Mouse (Mus musculus) retina, embryonic 14.5 days (tissue): ENCODE data around the gene Fasn.

Source experiments
- DNase-seq: peaks from one replicate; pipeline ENCODE4 v3.0.0-alpha.2; 2015; ENCODE audit warnings: low spot score

Gene Fasn

DNA sequence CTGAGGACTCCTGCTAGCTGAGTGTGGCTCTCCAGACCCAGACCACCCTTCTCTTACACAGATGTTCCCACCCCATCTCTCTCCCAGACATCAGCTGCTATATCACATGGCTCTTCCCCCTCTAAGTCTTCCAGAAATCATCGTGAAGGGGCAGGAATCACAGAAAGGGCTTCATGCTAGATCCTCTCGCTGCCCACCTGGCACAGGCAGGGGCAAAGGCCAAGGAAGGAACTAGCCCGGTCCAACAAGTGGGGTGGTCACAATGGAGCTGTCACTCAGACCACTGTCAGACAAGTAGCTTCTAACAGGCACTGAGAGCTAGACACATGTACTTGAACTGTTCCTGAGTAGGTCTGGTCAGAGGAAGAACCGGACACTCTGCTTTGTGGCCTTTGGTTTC, 4.1 kb upstream of the Fasn start:
- DNase-seq: no peak

DNA sequence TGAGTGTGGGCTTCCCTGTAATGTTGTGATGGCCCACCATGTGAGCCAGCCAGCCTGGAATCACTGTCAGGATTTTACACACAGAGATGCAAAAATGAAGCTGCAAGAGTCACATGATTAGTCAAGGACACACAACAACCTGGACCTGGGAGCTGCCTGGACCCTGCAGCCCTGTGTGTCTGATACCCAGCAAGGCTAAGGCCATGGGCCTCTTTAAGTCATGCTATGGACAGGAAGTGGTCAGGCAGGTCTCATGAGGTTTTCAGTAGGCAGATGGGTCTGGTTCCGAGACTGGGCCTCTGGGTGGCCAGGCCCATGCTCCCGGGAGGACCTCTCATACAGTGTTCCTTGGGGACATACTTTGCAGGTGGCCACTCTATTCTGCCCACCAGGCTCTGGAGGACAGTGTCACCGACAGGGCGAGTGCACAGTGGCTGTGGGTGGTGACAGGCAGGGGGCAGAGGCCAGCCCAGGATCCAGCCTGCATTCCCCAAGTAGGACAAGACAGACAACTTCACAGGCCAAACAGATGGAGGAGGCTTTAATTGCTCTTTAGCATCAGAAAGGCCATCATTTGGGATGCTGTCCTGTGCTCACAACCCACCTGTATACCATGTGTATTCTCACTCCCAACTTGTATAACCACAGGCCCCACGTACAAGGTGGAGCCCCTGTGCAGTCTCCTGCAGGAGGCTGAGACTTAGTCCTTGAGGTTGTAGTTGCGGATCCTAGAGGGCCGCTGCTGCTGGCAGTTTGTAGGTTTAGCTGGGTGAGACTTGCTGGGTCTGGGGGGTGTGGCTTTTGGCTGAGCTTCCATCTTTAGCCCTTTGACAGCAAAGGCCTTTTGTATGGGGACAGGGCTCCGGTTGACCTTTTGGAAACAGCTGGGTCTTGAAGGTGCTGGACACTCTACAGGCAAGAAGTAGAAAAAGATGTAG, 1.9 kb upstream of the Fasn start:
- DNase-seq: no peak

DNA sequence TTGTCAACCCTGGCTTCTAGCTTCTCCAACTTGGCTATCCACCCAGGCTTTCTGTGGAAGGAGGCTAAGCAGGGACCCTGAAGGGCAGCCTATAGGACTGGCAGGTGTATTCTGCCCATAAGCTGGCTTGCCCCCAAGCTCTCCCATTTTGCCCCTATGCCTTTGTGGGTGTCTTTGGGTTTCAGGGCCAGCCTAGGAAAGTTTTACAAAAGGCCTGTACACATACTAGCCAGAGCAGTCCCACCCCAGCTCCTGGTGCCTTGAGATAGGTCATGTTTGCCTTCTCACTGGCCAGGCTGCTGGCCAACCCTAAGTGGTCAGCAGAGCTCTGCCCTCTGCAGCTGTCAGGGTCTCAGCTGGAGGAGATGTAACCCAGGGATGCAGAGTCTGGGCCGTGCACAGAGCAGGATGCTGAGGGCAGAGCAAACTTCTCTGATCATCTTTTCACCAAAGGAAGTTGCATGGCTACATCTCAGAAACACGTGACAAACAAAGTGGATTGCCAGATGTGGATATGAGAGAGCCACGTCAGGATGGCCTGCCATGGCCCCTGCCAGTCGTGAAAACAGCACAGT, 1.0 kb upstream of the Fasn start:
- DNase-seq: no peak

DNA sequence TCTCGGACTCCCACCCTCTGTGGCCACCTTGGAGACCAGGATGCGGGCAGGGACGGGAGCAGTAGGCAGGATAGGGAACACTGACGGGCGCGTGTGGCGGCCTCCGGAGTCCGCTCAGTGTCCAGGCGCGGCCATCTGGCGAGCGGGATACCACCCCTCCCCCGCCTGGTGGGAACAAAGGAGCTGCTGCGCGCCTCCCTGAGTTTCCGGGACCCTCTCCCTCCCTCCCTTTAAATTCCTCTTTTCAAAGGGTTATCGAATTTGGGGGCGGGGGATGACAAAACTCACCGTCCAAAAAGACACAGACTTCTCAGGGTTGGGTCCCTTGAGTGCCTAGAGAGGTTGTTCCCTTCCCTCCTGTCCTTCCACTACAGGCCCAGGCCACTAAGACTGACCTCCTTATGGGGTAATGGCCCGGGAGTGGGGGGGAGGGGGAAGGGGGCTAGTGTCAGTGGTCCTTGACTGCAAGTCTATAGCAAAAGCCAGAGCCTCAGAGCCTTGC, 491 bp upstream of the Fasn start:
- no peak for DNase-seq

DNA sequence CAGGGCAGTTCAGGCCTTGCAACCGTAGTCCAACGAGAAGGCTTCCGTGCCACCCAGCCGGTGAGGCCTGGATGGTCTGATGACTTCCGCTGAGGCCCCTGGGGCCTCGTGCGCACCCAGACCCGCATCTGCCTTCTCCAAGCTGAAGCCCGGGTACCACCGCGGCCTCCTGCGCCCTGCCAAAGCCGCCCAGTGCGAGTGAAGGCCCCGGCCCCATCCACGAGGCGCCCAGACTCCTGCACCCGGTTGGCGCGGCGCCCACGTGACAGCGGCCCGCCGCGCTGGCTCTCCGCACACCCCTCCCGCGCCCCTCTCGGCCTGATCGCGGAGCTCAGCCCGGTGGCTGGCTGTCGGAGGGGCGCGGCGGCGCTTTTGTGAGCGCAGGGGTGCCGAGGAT, 798 bp downstream of the Fasn start:
- no peak for DNase-seq

DNA sequence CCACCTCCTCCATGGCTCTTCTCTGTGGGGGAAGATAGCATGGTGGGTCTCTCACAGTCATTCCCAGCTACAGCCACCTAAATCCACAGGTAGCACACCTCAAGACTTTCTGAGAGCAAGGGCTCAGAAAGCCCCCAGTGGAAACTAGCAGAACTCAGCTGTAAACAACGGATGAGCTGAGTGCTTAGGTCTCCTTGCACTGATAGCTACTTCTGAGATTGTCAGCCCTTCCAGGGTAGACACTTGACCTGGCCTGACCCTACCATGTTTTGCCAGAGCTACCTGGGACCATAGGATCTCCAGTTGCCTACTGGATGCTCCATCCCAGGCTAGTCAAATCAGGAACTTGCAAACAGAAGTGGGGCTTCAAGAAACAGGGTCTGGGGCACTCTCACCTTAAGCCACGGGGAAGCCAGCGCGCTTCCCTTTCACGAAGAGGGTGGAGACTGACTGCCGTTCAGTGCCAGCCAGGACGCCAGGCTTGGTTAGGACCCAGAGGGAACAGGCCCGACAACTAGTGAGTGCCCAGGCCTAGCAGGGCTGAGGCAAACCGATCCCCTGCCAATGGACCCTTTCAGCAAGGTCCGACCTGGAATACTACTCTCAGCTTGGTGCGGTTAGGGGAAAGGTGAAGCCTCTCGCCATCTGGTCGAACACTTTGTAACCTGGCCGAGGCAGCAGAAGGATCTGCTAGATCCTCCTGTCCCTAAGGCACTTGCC, 1.4 kb downstream of the Fasn start:
- DNase-seq: peak; percentile 17

DNA sequence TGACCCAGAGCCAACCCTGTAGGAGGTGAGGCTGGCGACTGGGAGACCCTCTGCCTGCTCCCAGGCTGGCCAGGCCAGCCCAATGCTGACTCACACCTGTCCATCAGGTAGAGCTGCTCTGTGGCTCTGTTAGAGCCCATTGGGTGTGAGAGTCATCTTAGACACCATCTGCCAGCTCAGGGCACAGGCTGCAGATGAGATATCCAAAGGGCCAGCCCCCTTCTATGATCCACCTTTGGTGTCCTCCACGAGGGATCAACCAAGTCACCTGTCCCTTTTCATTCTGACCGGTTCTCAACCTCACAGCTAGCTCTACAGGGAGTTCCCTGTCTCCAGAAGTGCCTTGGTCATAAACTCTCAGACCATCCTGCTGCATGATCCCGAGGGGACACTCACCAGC, 2.0 kb downstream of the Fasn start:
- DNase-seq: no peak

DNA sequence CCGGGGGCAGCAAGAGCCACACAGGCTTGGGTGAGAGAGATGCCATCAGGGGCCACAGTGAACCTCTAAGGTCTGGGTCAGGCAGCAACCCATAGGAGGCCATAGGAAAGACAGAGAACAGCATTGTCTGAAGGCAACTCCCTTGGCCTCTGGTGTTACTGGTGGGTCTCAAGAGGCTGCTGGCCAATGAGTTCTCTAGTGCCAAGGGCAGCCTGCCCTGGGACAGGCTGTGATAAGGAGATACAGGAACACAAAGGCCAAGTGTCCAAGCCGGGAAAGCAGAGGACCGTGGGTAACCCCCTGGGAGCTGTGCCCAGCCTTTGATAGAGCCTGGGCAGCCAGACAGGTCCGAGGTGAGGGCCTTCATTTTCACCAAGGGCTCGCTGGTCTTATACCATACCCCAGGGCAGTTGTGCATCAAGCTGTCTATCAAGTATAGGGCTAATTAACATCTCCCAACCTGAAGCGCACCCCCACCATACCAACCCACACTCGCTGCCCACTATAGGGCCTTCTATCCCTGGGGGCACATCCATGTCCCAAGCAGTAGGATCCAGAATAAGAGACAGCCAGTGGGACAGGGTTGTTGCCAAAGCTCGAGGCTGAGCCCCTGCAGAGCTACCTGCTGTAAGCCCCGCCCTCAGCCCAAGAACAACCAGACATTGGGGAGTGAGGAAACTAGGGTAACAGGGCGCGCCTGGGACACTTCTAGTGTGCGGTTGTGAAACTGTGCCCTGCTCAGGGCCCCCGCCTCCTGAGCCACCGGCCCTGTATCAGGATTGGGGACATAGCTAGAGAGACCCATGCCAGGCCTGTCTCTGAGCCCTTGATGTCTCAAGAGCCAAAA, 3.0 kb downstream of the Fasn start:
- no peak for DNase-seq

DNA sequence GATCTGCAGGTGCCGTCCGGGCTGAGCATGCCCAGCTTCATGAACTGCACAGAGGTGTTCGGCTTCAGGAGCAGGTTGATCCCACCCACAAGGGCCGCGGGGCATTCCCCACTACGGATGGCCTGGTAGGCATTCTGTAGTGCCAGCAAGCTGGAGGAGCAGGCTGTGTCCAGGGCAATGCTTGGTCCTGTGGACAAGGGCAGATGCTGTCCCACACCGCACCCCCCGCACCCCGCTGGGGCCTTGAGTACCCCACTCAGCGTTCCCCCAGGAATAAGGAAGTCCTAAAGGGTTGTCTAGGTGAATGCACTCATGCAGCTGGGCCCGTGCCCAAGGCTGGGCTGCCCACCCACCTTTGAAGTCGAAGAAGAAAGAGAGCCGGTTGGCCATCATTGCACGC, 3.8 kb downstream of the Fasn start:
- DNase-seq: no peak

DNA sequence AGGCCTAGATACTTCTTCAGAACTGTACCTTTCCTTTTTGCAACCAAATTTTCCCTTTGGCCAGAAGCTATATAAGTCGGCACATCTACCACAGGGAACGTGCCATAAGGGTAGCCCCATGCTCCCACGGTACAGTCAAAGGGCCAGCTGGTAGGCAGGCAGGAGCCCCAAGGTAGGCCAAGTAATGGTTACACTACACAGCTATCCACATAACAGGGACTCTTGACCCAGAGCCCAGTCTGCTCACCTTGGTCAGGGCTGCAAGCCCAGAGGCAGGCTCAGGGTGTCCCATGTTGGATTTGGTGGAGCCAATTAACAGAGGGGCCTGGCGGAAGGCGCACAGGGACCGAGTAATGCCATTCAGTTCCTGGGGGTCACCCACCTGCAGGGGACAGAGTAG, 4.8 kb downstream of the Fasn start:
- DNase-seq: no peak

DNA sequence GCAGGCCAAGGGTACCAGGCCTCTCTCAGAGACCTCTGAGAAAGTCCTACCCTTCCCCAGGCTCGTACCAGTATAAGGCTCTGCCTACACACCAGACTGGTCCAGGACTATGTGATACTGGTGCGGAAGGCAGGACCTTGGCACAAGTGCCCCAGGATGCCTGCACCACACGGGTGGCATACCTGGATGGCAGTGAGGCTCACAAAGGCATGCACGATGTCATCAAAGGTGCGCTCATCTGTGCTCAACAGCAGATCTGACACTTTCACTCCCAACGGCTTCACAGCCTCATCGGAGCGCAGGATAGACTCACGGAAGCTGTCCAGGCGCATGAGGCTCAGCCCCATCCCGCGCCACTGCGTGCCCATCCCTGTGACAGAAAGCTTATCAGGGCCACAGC, 6.1 kb downstream of the Fasn start:
- no peak for DNase-seq

DNA sequence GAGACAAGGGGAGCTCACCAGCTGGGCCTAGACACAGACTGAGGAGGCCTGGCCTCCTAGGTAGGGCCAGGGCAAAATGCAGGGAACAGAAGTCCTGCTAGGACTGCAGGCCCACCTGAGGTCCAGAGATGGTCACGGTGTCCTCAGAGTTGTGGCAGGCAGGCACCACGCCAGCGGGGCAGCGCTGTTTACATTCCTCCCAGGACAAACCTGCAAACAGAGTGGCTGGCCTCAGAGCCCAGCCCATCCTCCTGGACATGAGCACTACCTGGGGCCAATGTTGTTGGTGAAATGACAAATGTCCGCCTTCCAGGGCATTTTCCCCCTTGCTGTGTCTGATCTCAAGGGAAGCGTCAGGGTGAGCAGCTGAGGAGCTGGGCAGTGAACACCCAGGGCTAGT, 7.0 kb downstream of the Fasn start:
- no peak for DNase-seq

DNA sequence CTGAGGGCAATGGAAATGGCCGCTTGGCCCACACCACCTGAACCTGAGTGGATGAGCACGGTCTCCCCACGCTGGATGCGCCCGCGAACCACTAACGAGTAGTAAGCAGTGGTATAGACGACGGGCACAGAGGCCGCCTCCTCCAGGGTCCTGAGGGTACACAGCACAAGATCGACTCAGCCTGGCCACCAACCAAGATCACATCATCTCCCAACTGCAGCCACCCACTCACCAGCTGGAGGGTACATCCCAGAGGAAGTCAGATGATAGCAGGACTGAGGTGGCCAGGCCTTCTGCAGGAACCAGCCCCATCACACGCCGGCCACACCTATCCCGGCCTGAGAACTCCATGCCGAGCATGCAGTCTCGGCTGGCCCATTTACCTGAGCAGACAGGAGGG, 12.3 kb downstream of the Fasn start:
- no peak for DNase-seq

DNA sequence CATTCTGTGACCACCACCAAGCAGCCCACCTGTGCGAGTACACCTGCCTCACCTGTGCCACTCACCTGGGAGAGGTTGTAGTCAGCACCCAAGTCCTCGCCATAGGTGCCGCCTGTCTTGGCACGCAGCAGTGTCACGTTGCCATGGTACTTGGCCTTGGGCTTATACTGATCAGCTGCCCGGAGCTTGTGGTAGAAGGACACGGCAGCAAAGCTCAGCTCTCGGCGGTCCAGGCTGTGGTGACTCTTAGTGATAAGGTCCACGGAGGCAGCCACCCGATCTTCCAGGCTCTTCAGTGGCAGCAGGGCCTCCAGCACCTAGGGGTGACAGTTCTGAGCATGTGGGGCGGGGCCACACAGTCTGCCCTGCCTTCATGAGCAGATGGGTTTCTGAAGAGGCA, 16.3 kb downstream of the Fasn start:
- DNase-seq: no peak

DNA sequence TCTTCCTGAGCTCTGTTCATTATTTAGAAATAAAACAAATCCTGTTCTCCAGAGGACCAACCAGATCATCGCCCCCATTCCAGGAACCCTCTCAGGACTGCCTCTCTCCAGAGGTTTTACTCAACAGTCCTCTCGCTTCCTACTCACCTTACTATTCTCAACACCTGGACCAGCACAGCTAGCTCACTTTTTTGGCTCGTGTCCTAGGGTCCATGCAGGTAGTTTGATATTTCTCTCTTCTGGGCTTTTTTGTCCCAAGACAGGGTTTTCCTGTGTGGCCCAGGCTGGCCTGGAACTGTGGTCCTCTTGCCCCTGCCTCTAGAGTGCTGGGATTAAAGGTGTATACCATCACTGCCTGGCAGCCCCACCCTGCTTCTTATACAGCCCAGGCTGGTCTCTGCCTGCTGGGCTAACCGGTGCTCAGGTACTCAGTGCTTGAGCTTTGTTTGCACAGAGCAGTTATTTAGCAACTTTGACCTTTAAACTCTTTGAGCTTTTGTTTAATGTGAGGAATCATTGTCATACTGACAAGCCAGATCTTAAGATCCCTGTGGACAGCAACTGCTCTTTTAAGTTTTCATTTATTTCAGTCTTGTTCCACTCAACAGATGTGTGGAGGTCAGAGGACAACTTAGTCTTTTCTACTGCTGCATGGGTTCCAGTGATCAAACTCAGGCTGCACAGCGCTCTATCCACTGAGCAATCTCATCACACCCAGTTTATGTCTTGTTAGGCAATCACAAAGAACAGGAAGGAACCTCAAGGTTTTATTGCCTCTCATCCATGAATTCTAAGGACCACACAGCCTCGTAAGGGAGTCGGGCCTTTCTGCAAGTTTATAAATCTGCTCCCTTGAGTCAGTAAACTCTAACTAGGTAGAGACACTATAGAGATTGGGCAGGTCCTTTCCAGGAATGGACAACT, 18.7 kb downstream of the Fasn start:
- no peak for DNase-seq

DNA sequence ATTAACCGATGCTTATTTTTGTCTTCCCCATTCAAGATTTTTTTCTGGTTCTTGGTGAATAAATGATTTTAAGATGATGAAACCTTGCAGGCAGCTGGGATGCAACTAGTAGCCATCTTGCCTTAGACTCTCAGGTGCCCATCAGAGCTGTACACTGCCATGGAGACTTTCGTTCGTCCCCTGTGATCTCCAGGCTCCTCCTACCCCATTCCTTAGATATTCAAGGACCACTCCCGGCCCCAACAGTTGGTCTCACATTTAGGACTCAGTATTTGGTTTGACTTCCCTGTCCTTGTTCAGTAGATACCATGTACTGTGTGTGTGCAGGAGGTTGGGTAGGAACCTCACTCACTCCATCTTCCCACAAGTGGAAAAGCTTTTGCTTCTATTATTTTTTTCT, 19.6 kb downstream of the Fasn start:
- no peak for DNase-seq

DNA sequence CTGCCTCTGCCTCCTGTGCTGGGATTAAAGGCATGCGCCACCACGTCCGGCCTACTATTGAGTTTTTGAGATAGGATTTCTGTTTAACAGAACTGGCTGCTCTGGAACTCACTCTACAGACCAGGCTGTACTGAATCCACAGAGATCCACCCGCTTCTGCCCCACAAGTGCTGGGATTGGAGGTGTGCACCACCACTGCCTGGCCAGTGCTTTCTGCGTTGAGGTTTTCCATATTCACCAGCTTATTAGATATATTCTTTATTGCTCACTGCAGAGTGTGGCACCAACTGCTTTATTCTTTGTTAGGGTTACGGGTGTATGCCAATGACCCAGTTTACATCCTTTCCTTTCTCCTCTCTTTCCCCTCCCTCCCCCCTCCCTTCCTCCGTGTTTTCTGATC, 20.1 kb downstream of the Fasn start:
- DNase-seq: no peak

DNA sequence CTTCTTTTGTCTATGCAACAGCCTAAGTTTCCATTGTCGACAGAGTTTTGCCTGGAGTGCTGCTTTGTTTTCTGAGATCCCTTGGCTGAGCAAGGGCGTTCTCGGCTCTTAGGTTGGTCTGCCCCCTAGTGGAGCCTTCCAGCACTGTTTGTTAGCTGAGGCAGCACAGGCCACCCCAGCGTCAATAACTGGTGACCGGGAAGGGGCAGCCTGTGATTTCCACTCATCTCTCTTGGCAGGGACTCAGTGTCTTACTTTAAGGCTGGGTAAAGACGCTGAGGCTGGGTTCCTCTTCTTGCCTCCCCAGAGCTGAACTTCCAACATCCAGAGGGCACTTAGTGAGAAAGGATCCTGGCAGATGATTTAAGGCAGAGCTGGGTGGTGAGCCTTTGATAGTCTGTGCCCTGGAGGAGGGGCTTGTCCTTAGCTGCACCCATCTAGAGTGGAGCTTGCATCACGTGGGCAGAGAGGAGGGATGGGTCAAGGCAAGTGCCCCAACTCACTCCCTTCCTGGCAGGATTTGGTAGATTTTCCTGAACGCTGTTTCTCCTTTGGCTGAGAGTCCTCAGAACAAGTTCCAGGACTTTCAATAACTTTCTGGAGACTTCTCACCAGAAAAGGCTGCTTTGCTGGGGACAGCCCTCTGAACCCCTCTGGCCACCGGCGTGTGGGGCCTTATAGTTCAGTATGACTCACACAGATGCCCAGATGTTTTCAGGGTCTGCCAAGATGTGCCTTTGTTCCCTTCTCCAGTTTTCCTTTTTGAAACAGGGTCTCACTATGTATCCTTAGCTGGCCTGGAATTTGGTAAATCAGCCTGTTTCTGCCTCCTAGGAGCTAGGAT, 24.1 kb downstream of the Fasn start:
- peak; percentile 97 for DNase-seq

DNA sequence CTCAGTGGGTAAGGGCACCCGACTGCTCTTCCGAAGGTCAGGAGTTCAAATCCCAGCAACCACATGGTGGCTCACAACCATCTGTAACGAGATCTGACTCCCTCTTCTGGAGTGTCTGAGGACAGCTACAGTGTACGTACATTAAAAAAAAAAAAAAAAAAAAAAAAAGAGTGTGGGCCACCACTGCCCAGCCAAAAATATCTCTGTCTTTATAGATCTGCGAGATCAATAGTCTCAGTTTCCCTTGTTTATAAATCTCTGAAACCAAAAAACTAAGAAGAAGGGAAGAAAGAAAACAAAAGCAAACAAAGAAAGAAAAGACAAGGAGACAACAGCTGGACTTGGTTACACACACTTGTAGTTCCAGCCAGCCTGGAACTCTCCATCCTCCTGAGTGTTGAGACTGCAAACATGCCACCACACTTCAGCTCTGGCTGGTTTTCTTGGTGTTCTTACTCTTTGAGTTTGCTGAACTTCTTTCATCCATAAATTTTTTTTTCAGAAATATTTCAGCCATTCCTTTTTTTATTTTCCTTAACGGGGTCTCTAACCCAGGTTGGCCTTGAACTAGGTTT, 24.9 kb downstream of the Fasn start:
- DNase-seq: no peak

DNA sequence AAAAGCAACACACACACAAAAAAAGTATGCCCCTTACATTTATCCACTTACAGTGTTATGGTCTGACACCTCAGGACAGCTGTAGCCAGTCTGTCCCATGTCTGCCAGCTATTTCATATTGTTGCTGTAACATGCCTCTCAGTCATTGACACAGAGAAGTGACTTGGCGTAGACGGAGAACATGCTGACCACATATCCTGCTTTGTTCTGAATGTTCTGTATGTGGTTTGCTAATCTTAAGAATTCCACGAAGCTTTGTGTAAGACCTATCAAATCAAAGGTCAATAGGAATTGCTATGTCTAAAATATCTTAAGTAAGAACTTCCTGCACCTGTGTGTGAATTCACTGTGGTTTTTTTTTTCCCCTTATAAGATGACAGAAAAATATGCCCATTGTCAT, 26.1 kb downstream of the Fasn start:
- DNase-seq: no peak
